Mouse (Mus musculus) forebrain, embryonic 12.5 days (tissue): ENCODE data around the gene Tuba8. TPM values are rescaled to one million over a fixed set of nuclear protein-coding genes. Genes with fewer than 3 reads are reported as not detected.

ENCODE experiments used
- ATAC-seq: fragments of 200-750 bp; cut with Nextera tagmentation; 2 replicates; pipeline ENCODE4 v1.8.0; 2017; ENCODE audit warnings: moderate TSS enrichment; ENCODE audit not compliant: low FRiP score
- H3K27ac ChIP-seq: fragments of 300-500 bp; sonication (generic); 2 replicates; pipeline ENCODE4 v1.5.1; 2016; ENCODE audit warnings: mild to moderate bottlenecking
- H3K27me3 ChIP-seq: fragments of 300-500 bp; sonication (generic); 2 replicates; pipeline ENCODE4 v1.6.1; 2016; ENCODE audit warnings: mild to moderate bottlenecking
- H3K36me3 ChIP-seq: fragments of 300-500 bp; sonication (generic); replicated peaks from 2 replicates; pipeline ENCODE4 v1.6.1; 2016; ENCODE audit warnings: mild to moderate bottlenecking
- H3K4me1 ChIP-seq: fragments of 300-500 bp; sonication (generic); 2 replicates; pipeline ENCODE4 v1.6.1; 2016
- H3K4me2 ChIP-seq: fragments of 300-500 bp; sonication (generic); 2 replicates; pipeline ENCODE4 v1.6.1; 2016; ENCODE audit warnings: mild to moderate bottlenecking, moderate library complexity
- H3K4me3 ChIP-seq: fragments of 300-500 bp; sonication (generic); replicated peaks from 2 replicates; pipeline ENCODE4 v1.5.1; 2016; ENCODE audit warnings: mild to moderate bottlenecking
- H3K9ac ChIP-seq: fragments of 300-500 bp; sonication (generic); 2 replicates; pipeline ENCODE4 v1.6.1; 2016; ENCODE audit warnings: mild to moderate bottlenecking
- H3K9me3 ChIP-seq: fragments of 300-500 bp; sonication (generic); 2 replicates; pipeline ENCODE4 v1.6.1; 2016
- WGBS: fragments of 180-500 bp; shearing (Covaris S2); methylation state at CpG from one replicate; pipeline ENCODE4 v1.1.7; 2016; 5-methylcytosine and 5-hydroxymethylcytosine counted together
- polyA plus RNA-seq: library from polyadenylated mRNA; unstranded; fragments of >200 nt; fragmentation: Nextera tagmentation; extraction: Ambion mirVana; gene quantifications from 2 replicates; pipeline ENCODE4 v1.2.1, GENCODE M21; 2016

The Tuba8 gene
- polyA plus RNA-seq, 1 experiment from 2014 or later = 0.40 TPM

DNA sequence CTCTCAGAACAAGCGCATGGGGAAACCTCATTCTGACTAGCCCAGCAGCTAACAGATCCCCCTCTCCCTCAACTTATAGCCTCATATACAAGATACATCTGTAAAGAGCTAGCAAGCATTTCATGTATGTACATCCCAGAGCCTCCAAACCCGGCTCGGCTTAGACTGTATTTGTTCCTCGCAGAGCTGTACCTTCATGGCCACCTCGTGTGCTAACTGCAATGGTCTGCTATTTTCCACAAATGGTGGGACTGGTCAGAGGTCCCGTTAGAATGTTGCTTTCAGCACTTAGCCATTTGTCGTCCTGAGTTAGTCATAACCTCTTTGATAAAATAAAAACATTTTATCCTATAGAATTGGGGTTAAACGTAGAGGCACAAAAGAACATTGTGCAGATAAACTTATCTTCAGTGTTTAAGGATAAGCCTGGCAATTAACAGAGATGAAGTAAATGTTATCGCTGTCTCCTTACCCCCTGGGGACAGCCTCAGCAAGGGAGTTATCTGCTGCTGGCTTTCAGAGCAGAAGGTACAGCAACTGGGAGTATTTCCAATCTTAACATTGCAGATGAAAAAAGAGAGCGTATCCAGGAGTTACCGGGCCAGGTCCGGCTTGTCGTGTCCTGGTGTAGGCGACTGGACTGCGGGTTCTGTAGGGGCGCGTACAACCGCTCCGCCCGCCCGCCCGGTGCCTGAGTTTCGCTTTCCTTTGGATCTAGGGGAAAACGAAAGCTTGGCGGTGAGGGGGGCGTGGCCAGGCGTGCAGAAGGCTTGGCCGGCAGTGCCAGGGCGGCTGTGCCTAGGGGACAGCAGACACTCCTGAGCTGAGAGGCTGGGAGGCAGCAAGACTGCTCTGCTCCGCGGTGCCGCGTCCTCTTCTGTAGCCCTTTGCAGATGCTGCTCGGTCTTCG lies 34.9 kb downstream of the Tuba8 start, which contains the start of gene Usp18:
Gene Usp18, plus strand, starts transcription at position 780 of the 910 bp plus-strand sequence.
- Histone ChIP-seq H3K4me2 (peak within 1 kb of the TSS; percentile 66), H3K27me3 (peaks cover 17% of the 10 kb centered on the region), H3K9ac (peak within 1 kb of the TSS; percentile 53), H3K27ac (no peak within 1 kb of the TSS), H3K4me1 (peaks cover 4% of the 10 kb centered on the region; the same call in 1 of the 2 replicates), H3K36me3 (no peaks in the 10 kb centered on the region), H3K9me3 (no peaks in the 10 kb centered on the region), H3K4me3 (peak within 1 kb of the TSS; percentile 51)
- 12% methylated on average over 34 of the region's 35 CpGs for WGBS
- ATAC-seq = peak; percentile 93; the same call in 1 of the 2 replicates

DNA sequence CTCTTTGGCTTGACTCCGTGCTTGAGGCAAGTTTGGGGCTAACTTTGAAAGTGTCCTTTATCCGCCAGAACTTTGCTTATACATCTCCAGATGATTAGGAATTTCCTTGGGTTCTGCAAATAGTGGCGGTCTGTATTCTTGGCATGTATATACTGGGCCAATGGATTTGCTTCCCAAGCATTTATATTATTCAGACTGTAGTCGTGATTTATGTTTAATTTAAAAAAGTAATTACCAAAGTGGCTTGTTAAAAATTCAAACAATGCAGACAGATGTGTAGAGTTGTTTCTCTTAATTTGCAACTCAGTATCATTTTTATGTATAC lies 35.5 kb downstream of the Tuba8 start:
- H3K4me1 ChIP-seq = peaks cover 4% of the 10 kb centered on the region; the same call in 1 of the 2 replicates
- peak overlapping the region; percentile 66 for H3K4me2 ChIP-seq
- H3K27me3 ChIP-seq = peaks cover 17% of the 10 kb centered on the region
- 14% methylated on average over 4 of the region's 4 CpGs for WGBS
- H3K9me3 ChIP-seq = no peaks in the 10 kb centered on the region
- no peak for ATAC-seq
- H3K9ac ChIP-seq = peak overlapping the region; percentile 53
- H3K27ac ChIP-seq = no peak overlapping the region
- H3K4me3 ChIP-seq = peak overlapping the region; percentile 51
- no peaks in the 10 kb centered on the region for H3K36me3 ChIP-seq

DNA sequence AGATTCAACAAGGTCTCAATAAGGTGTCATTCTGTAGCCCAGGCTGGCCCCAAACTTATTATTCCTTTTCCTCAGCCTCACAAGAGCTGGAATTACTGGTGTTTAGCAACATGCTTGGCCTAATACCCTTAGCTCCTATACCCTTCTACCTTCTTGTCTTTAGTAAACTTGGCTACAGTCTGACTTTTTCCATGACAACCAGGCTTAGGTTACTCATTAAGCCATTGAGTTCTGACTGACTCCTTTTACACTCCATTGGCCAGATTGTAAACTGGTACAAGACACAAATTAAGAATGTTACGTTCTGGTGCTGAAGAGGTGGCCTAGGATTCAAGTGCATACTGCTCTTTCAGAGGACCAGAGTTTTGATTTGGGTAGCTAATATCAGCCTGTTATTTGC lies 39.9 kb downstream of the Tuba8 start:
- Histone ChIP-seq H3K27me3 (peaks cover 11% of the 10 kb centered on the region), H3K4me1 (peaks cover 1% of the 10 kb centered on the region; the same call in 1 of the 2 replicates), H3K9me3 (no peaks in the 10 kb centered on the region), H3K36me3 (no peaks in the 10 kb centered on the region), H3K9ac (no peak overlapping the region), H3K4me2 (no peak overlapping the region), H3K4me3 (no peak overlapping the region), H3K27ac (no peak overlapping the region)
- WGBS = 61% methylated on average over 1 of the region's 1 CpGs
- no peak for ATAC-seq

DNA sequence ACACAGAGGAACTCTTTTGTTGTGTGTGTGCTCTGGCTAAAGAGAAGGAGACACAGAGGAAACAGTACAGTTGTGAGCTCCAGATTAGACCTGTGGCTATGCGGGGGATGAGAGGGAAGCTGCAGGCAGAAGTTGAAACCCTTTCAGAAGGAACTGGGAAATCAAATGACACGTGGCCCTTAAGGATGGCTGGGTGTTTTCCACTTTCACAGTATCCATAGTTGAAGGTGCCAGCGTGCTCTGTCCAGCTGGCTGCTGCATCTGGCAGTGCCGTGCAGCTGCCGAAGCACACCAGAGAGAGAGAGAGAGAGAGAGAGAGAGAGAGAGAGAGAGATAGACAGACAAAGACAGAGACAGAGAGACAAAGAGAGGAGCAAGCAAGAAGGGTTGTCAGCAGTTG lies 40.8 kb downstream of the Tuba8 start:
- Histone ChIP-seq H3K36me3 (no peaks in the 10 kb centered on the region), H3K27me3 (peaks cover 11% of the 10 kb centered on the region), H3K4me2 (no peak overlapping the region), H3K4me3 (no peak overlapping the region), H3K9me3 (no peaks in the 10 kb centered on the region), H3K4me1 (no peaks in the 10 kb centered on the region), H3K27ac (no peak overlapping the region), H3K9ac (no peak overlapping the region)
- ATAC-seq = no peak
- WGBS = 66% methylated on average over 5 of the region's 5 CpGs

DNA sequence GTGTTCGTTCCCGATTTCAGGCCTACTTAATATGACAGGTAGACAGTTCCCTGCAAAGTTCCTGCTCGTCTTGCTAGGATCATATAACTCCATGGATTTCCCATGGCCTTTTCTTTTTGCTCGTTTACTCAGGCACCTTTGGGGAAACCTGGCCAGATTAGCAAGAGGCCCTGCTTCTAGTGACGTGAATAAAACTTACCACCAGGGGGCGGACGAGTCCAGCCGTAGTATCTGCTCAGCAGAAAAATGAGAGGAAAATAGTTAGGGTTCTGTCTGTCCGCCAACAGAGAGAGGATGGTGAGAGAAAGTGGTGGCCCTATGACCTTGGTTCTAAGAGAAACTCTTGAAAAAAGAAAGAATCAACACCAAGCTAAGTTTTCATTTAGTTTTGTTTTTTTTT lies 50.1 kb downstream of the Tuba8 start:
- no peak overlapping the region for H3K9ac ChIP-seq
- no peaks in the 10 kb centered on the region for H3K36me3 ChIP-seq
- peaks cover 3% of the 10 kb centered on the region; the same call in 1 of the 2 replicates for H3K9me3 ChIP-seq
- H3K4me2 ChIP-seq = no peak overlapping the region
- no peak overlapping the region for H3K4me3 ChIP-seq
- no peak for ATAC-seq
- 36% methylated on average over 9 of the region's 9 CpGs for WGBS
- no peaks in the 10 kb centered on the region for H3K4me1 ChIP-seq
- no peak overlapping the region for H3K27ac ChIP-seq
- H3K27me3 ChIP-seq = no peaks in the 10 kb centered on the region

DNA sequence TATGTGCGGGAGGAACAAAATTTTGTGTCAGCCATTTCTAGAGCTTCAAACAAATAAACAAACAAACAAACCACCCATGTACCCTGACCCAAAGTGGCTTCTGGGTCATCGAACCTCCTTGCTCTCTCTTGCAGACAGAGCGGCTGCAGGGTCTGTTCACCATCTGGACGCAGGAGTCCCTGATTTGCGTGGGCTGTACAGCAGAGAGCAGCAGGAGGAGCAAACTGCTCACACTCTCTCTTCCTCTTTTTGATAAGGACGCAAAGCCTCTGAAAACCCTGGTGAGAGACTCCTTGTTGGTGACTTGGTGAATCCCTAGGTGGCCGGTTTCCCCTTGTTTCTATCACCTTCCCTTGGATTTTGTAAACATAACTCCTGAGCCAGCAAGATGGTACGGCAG lies 50.7 kb downstream of the Tuba8 start:
- no peak for ATAC-seq
- Histone ChIP-seq H3K9me3 (peaks cover 3% of the 10 kb centered on the region; the same call in 1 of the 2 replicates), H3K36me3 (no peaks in the 10 kb centered on the region), H3K27me3 (no peaks in the 10 kb centered on the region), H3K27ac (no peak overlapping the region), H3K9ac (no peak overlapping the region), H3K4me3 (no peak overlapping the region), H3K4me1 (no peaks in the 10 kb centered on the region), H3K4me2 (no peak overlapping the region)
- 87% methylated on average over 8 of the region's 8 CpGs for WGBS

DNA sequence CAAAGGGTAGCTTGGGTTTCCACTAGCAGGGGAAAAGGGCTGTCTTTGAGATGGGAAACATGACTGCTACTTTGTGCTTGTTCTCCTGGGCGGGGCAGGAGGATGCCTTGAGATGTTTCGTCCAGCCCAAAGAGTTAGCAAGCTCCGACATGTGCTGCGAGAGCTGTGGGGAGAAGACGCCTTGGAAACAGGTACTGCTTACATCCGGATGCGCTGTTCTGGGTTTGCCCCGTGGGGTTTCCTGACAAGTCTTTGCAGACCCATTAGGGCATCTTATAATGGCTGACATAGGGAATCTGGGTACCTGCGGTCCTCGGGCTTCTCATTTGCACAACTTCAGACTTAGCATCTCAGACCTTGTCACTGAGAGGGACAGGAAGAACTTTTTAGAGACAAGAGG lies 51.5 kb downstream of the Tuba8 start:
- WGBS = 95% methylated on average over 10 of the region's 10 CpGs
- H3K9me3 ChIP-seq = peaks cover 3% of the 10 kb centered on the region; the same call in 1 of the 2 replicates
- no peaks in the 10 kb centered on the region for H3K4me1 ChIP-seq
- H3K4me3 ChIP-seq = no peak overlapping the region
- H3K4me2 ChIP-seq = no peak overlapping the region
- no peak overlapping the region for H3K27ac ChIP-seq
- no peaks in the 10 kb centered on the region for H3K36me3 ChIP-seq
- H3K27me3 ChIP-seq = no peaks in the 10 kb centered on the region
- H3K9ac ChIP-seq = no peak overlapping the region
- no peak for ATAC-seq

DNA sequence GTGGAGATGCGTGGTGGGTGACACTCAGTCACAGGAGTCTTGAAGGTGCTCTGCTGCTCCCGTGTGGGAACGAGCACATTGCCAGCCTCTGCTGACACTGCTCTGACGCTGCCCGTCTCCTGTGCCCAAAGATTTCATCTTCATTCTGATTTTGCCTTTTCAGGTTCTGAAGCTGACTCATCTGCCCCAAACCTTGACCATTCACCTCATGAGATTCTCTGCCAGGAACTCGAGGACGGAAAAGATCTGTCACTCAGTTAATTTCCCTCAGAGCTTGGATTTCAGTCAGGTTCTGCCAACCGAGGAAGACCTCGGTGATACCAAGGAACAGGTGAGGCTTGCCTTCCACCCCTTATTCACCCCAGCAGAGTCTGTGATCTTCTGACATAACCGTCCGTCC lies 52.0 kb downstream of the Tuba8 start:
- Histone ChIP-seq H3K9ac (no peak overlapping the region), H3K9me3 (peaks cover 2% of the 10 kb centered on the region; the same call in 1 of the 2 replicates), H3K36me3 (no peaks in the 10 kb centered on the region), H3K27ac (no peak overlapping the region), H3K4me1 (no peaks in the 10 kb centered on the region), H3K4me3 (no peak overlapping the region), H3K27me3 (no peaks in the 10 kb centered on the region), H3K4me2 (no peak overlapping the region)
- no peak for ATAC-seq
- 92% methylated on average over 11 of the region's 11 CpGs for WGBS

DNA sequence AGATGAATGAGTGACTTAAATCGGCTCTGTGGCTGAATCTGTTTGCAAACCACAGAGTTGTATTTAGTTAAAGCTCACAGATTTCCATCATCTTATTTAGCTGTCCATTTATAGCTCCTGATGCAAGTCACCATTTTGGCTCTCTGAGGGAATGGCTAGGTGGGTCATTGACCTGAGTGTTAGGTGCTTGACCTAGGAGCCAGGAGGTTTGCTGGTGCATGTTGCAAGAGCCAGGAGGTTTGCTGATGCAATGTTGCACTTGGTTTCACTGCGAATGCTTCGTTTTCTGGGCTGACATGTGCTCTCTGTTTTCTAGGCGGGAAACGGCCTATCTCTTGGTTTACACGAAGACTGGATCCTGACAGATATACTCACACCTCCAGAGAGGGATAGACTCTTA lies 59.7 kb downstream of the Tuba8 start:
- H3K4me1 ChIP-seq = no peaks in the 10 kb centered on the region
- no peak overlapping the region for H3K27ac ChIP-seq
- H3K9ac ChIP-seq = no peak overlapping the region
- H3K4me3 ChIP-seq = no peak overlapping the region
- no peak for ATAC-seq
- H3K4me2 ChIP-seq = no peak overlapping the region
- H3K36me3 ChIP-seq = no peaks in the 10 kb centered on the region
- WGBS = 79% methylated on average over 6 of the region's 6 CpGs
- no peaks in the 10 kb centered on the region for H3K9me3 ChIP-seq
- no peaks in the 10 kb centered on the region for H3K27me3 ChIP-seq

DNA sequence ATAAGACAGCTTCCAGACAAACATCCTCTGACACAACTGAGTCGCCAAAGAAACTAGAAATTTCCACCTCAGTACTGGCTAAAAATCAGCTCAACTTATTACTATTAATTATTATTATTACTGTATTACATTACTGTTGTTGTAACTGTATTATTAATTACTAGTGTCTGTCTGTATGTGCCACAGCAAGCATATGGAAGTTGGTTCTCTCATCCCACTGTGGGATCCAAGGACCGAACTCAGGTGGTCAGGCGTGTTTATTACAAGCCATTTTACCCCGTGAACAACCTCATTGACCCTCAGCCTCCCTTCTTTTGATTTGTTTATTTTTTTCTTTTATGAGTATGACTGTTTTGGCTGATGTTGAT lies 61.2 kb downstream of the Tuba8 start:
- peak overlapping the region; percentile 57; the same call in 1 of the 2 replicates for H3K4me2 ChIP-seq
- WGBS = 15% methylated on average over 4 of the region's 4 CpGs
- ATAC-seq = peak; percentile 31; the same call in 1 of the 2 replicates

DNA sequence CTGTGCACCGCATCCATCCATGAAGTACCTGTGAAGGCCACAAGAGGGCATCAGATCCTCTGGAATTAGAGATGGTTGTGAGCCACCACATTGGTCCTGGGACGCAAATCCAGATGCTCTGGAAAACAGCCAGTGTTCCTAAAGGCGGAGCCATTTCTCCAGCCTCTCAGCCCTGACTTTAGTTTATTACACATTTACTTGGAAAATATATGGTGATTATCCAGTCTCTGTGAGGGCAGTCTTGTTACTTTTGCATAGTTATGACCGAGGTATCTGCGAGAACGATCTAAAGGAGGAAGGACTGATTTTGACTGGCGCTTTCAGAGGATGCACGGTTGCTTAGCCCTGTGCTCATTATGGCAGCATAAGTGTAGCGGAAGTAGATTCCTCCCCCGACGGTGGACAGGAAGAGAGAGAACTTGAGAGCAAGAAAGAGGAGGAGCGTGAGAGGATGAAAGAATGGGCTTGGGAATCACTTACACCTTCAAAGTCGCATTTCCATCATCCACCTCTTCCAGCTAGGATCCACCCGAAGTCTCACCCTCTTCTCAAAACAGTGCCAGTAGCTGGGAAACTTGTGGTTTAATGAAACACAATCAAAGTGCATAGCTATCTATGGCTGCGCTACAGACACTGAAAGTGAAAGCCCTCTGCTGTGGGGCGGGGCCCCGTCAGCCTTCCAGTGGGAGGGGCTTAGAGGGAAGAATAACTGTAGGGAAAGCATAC lies 61.7 kb downstream of the Tuba8 start:
- ATAC-seq = peak; percentile 87
- Histone ChIP-seq H3K27me3 (no peaks in the 10 kb centered on the region), H3K27ac (peak overlapping the region; percentile 54), H3K36me3 (no peaks in the 10 kb centered on the region), H3K9me3 (no peaks in the 10 kb centered on the region), H3K4me3 (peak overlapping the region; percentile 34), H3K9ac (no peak overlapping the region), H3K4me2 (peak overlapping the region; percentile 57), H3K4me1 (no peaks in the 10 kb centered on the region)
- 11% methylated on average over 17 of the region's 17 CpGs for WGBS

More for the DNA sequence above, 61.2 kb downstream of the Tuba8 start:
- no peaks in the 10 kb centered on the region for H3K9me3 ChIP-seq
- no peak overlapping the region for H3K27ac ChIP-seq
- no peaks in the 10 kb centered on the region for H3K4me1 ChIP-seq
- no peak overlapping the region for H3K9ac ChIP-seq
- no peaks in the 10 kb centered on the region for H3K27me3 ChIP-seq
- H3K36me3 ChIP-seq = no peaks in the 10 kb centered on the region
- no peak overlapping the region for H3K4me3 ChIP-seq

DNA sequence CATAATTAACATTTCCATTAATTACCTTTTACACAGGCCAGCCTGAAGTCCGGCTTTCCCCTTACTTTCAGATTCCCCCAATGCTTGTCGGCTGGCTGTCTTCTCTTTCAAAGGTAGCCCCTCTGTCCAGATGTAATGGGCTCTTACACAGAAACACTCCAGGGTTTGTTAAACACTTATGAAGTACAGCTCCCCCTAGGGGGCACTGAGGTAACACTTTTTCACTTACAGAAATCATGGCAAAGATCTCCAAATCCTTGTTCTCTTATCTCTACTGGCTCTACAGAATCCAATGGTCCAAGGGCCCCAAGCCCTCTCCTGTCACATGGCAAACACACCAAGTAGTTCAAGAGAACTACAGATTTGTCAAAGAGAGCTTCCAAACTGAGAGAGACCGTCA lies 63.9 kb downstream of the Tuba8 start:
- no peak overlapping the region for H3K27ac ChIP-seq
- no peaks in the 10 kb centered on the region for H3K4me1 ChIP-seq
- no peaks in the 10 kb centered on the region for H3K9me3 ChIP-seq
- no peak overlapping the region for H3K4me2 ChIP-seq
- no peak overlapping the region for H3K9ac ChIP-seq
- 91% methylated on average over 3 of the region's 3 CpGs for WGBS
- H3K36me3 ChIP-seq = no peaks in the 10 kb centered on the region
- no peaks in the 10 kb centered on the region for H3K27me3 ChIP-seq
- H3K4me3 ChIP-seq = no peak overlapping the region
- no peak for ATAC-seq
